Mouse (Mus musculus): ENCODE data around the gene Nedd4.

Nedd4 gene

GRCm38 (mm10) chr9:72791681-72792080, 129.5 kb downstream of the Nedd4 start:
- WGBS = 46% methylated on average over 6 of the region's 6 CpGs

GRCm38 (mm10) chr9:72795243-72795642, 133.1 kb downstream of the Nedd4 start:
- 67% methylated on average over 3 of the region's 3 CpGs for WGBS

GRCm38 (mm10) chr9:72797136-72797621, 135.0 kb downstream of the Nedd4 start:
- WGBS = 64% methylated on average over 9 of the region's 9 CpGs
